Mouse (Mus musculus): ENCODE results near the gene Gtf3c3.

GRCm38 (mm10) chr1:54438340-54439079 lies at the start of gene Gtf3c3:
- peak; percentile 66; the same call in 1 of the 2 replicates for TF ChIP-seq POLR2A (IDR thresholded peaks at IDR 0.05; ENCODE audit: insufficient read depth, low read depth, low read length)
- no peak for TF ChIP-seq CTCF (IDR thresholded peaks at IDR 0.05; ENCODE audit: insufficient read depth, low read depth, low read length)

All from olfactory bulb, adult 2 months (tissue).